Mouse (Mus musculus) MEL (cell line): ENCODE data around the gene Baiap2.

Experiments used
- CTCF ChIP-seq, 3 experiments: IDR thresholded peaks in 2 of 3; conservative IDR thresholded peaks in 1 of 3; 2 replicates each; pipeline ENCODE4 v1.5.1; 2011 to 2012; ENCODE audit warnings: low read length in 3 of 3, low read depth in 2 of 3, mild to moderate bottlenecking in 2 of 3, improper control_type of control experiment in 1 of 3, inconsistent platforms in 1 of 3, mixed read lengths in 1 of 3, moderate library complexity in 1 of 3; ENCODE audit not compliant: control insufficient read depth in 1 of 3, insufficient read depth in 1 of 3, poor library complexity in 1 of 3, severe bottlenecking in 1 of 3
- JUND ChIP-seq: IDR thresholded peaks from 2 replicates; pipeline ENCODE4 v1.6.1; 2011; ENCODE audit warnings: low read depth, mild to moderate bottlenecking, improper control_type of control experiment, low read length
- POLR2A ChIP-seq, 2 experiments: IDR thresholded peaks; 2 replicates each; pipeline ENCODE4 v1.6.1; 2011 to 2012; ENCODE audit warnings: low read length in 2 of 2, mild to moderate bottlenecking in 2 of 2, control low read depth in 1 of 2, improper control_type of control experiment in 1 of 2, low read depth in 1 of 2, moderate library complexity in 1 of 2; ENCODE audit not compliant: control insufficient read depth in 1 of 2, insufficient read depth in 1 of 2, poor library complexity in 1 of 2
- RCOR1 ChIP-seq: IDR thresholded peaks from 2 replicates; pipeline ENCODE4 v1.6.1; 2012; ENCODE audit warnings: low read depth, mild to moderate bottlenecking, inconsistent platforms, low read length, improper control_type of control experiment
- SIN3A ChIP-seq: IDR thresholded peaks from 2 replicates; pipeline ENCODE4 v1.6.1; 2012; ENCODE audit warnings: low read length, improper control_type of control experiment, inconsistent platforms
- SMC3 ChIP-seq: IDR thresholded peaks from 2 replicates; pipeline ENCODE4 v1.6.1; 2011; ENCODE audit warnings: low read depth, low read length, improper control_type of control experiment

- TF ChIP-seq JUND (no peak), RCOR1 (no peak), POLR2A (IDR thresholded peaks at IDR 0.05; ENCODE audit: control insufficient read depth in 1 of 2, insufficient read depth in 1 of 2, low read depth in 1 of 2, low read length in 2 of 2, poor library complexity in 1 of 2) (no peak), CTCF (IDR thresholded peaks at IDR 0.05 in 2 of 3, conservative IDR thresholded peaks at IDR 0.05 in 1 of 3; ENCODE audit: control insufficient read depth in 1 of 3, insufficient read depth in 1 of 3, low read depth in 2 of 3, low read length in 3 of 3, poor library complexity in 1 of 3, severe bottlenecking in 1 of 3) (no peak), SMC3 (no peak), SIN3A (no peak)
These were observed 3.4 kb upstream of the Baiap2 start for GRCm38 (mm10) chr11:119939073-119939710.
